Mouse (Mus musculus): ENCODE data around the gene Hivep3.

- TF ChIP-seq POLR2A (IDR thresholded peaks at IDR 0.05; ENCODE audit: extremely low read depth, insufficient read depth, low read length): no peak
- TF ChIP-seq CTCF (IDR thresholded peaks at IDR 0.05; ENCODE audit: low read depth, low read length): no peak
Measured at GRCm38 (mm10) chr4:119777146-119777545, 43.6 kb downstream of the Hivep3 start.
